Mouse (Mus musculus) frontal cortex, adult 2 months (tissue): ENCODE measurements around the gene Gm26992. TPM values are rescaled to one million over a fixed set of nuclear protein-coding genes. Genes with fewer than 3 reads are reported as not detected.

Experiments used
- polyA plus RNA-seq: library from polyadenylated mRNA; depleted of rRNA; stranded (reverse); fragments of >200 nt; gene quantifications from 2 replicates; pipeline ENCODE4 v1.2.3, GENCODE M21; 2012; rRNA removed

Gene Gm26992
- polyA plus RNA-seq, 1 experiment = not detected

Other genes with a start within 250 kb of the Gm26992 start
- 61.8 and 69.8 TPM in 2 replicates for gene Nap1l2, start 235.4 kb upstream of the Gm26992 start, polyA plus RNA-seq
- gene Cdx4, start 100.6 kb upstream of the Gm26992 start, polyA plus RNA-seq = not detected in 2 replicates
- gene Chic1, start 65.5 kb upstream of the Gm26992 start, polyA plus RNA-seq = 12.1 and 13.6 TPM in 2 replicates
- 0.92 and 1.1 TPM in 2 replicates for gene Tsx, start 7.5 kb upstream of the Gm26992 start, polyA plus RNA-seq
- gene Zcchc13, start 208.6 kb downstream of the Gm26992 start, polyA plus RNA-seq = 0.16 TPM in 1 of 2 replicates, not detected in the other